Mouse (Mus musculus) forebrain, embryonic 16.5 days (tissue): ENCODE data around the gene Nckap5. TPM values are rescaled to one million over a fixed set of nuclear protein-coding genes. Genes with fewer than 3 reads are reported as not detected.

Source experiments
- ATAC-seq: fragments of 200-750 bp; cut with Nextera tagmentation; 2 replicates; pipeline ENCODE4 v1.8.0; 2017; ENCODE audit warnings: mild to moderate bottlenecking, moderate library complexity
- H3K27ac ChIP-seq: fragments of 300-500 bp; sonication (generic); 2 replicates; pipeline ENCODE4 v1.5.1; 2014; ENCODE audit warnings: low read length, control low read depth
- H3K27me3 ChIP-seq: fragments of 300-500 bp; sonication (generic); replicated peaks from 2 replicates; pipeline ENCODE4 v1.6.1; 2014; ENCODE audit warnings: low read length; ENCODE audit not compliant: control insufficient read depth, insufficient read depth
- H3K36me3 ChIP-seq: fragments of 300-500 bp; sonication (generic); 2 replicates; pipeline ENCODE4 v1.6.1; 2014; ENCODE audit not compliant: control insufficient read depth, insufficient read depth
- H3K4me1 ChIP-seq: fragments of 300-500 bp; sonication (generic); replicated peaks from 2 replicates; pipeline ENCODE4 v1.6.1; 2014; ENCODE audit warnings: low read length; ENCODE audit not compliant: control insufficient read depth, insufficient read depth
- H3K4me2 ChIP-seq: fragments of 300-500 bp; sonication (generic); 2 replicates; pipeline ENCODE4 v1.6.1; 2014; ENCODE audit warnings: mild to moderate bottlenecking, low read length, control low read depth
- H3K4me3 ChIP-seq: fragments of 300-500 bp; sonication (generic); replicated peaks from 2 replicates; pipeline ENCODE4 v1.5.1; 2014; ENCODE audit warnings: mild to moderate bottlenecking, low read length, control low read depth
- H3K9ac ChIP-seq: fragments of 300-500 bp; sonication (generic); replicated peaks from 2 replicates; pipeline ENCODE4 v1.6.1; 2014; ENCODE audit warnings: low read depth, low read length, control low read depth
- H3K9me3 ChIP-seq: fragments of 300-500 bp; sonication (generic); 2 replicates; pipeline ENCODE4 v1.6.1; 2016; ENCODE audit warnings: low read length; ENCODE audit not compliant: control insufficient read depth
- WGBS: fragments of 180-500 bp; shearing (Covaris S2); extraction: QIAGEN DNeasy Blood & Tissue Kit; methylation state at CpG from one replicate; pipeline ENCODE4 v1.1.7; 2014; 5-methylcytosine and 5-hydroxymethylcytosine counted together
- polyA plus RNA-seq: library from polyadenylated mRNA; unstranded; fragments of >200 nt; fragmentation: Nextera tagmentation; extraction: Ambion mirVana; gene quantifications from 2 replicates; pipeline ENCODE4 v1.2.1, GENCODE M21; 2015

Gene Nckap5
- polyA plus RNA-seq, 1 experiment from 2014 or later: 27.2 TPM

DNA sequence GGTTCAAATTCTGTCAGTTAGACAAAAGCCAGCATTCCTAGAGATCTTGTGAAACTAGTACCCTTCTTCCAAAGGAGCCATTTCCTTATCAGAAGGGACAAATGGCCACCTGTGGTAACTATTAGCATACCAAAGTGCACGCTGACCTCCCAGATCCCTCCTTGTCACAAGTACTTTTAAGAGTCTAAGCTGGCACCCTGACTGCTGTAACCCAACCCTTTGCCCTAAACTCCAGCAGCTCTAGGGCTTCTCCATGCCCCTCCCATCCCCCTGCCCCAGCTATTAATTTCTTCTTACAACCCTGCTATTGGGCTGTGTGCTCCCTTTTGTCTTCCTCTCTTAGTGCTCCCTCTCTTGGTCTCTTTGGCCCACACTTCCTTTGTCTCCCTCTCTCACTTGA is 155.5 kb downstream of the Nckap5 start:
- Histone ChIP-seq H3K4me1 (peaks cover 3% of the 10 kb centered on the region; the same call in 1 of the 2 replicates), H3K27me3 (no peaks in the 10 kb centered on the region), H3K9ac (no peak overlapping the region), H3K4me3 (no peak overlapping the region), H3K36me3 (no peaks in the 10 kb centered on the region), H3K27ac (no peak overlapping the region), H3K4me2 (no peak overlapping the region), H3K9me3 (no peaks in the 10 kb centered on the region)
- 41% methylated on average over 1 of the region's 1 CpGs for WGBS
- ATAC-seq: no peak

DNA sequence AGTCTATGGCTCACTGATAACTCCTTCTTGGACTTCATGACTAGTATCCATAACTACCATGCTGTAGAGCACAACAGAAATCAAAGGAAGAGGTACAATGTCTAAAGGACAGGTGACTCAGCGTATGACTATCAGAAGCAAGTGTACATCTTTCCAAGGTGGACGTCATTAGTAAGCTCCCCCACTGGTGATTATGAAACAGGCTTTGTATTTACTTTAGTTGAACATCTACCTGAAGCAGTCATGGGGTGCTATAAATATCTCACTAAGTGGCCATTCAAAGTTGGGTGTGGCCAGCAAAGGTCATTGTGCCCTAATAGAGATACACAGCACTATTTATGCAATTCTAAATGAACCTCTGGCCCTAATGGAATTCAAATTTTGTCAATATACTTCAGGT is 157.4 kb downstream of the Nckap5 start:
- Histone ChIP-seq H3K9me3 (no peaks in the 10 kb centered on the region), H3K27ac (no peak overlapping the region), H3K36me3 (no peaks in the 10 kb centered on the region), H3K4me3 (no peak overlapping the region), H3K4me2 (no peak overlapping the region), H3K27me3 (no peaks in the 10 kb centered on the region), H3K9ac (no peak overlapping the region), H3K4me1 (peaks cover 3% of the 10 kb centered on the region; the same call in 1 of the 2 replicates)
- ATAC-seq: no peak
- 96% methylated on average over 2 of the region's 2 CpGs for WGBS

DNA sequence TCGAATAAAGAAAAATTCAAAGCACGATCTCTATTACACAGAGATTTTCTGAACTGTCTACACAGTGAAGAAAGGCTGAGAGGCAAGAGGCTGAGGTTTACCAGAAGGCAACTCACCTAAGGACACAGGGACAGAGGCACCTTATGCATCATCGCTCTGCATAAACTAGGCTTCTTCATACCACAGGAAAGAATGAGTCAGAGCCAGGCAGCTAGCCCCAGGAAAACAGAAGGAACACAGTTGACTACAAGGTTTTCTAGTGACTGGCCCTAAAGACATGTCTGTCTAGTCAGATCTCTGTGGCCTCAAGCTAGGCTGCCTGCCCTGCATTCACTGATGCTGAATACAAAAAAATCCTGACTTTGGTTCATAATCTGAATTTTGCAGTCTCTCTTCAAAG is 160.1 kb downstream of the Nckap5 start:
- Histone ChIP-seq H3K4me2 (no peak overlapping the region), H3K4me3 (no peak overlapping the region), H3K36me3 (no peaks in the 10 kb centered on the region), H3K27me3 (no peaks in the 10 kb centered on the region), H3K9ac (no peak overlapping the region), H3K27ac (no peak overlapping the region), H3K9me3 (no peaks in the 10 kb centered on the region), H3K4me1 (no peaks in the 10 kb centered on the region)
- over 99% methylated on average over 3 of the region's 3 CpGs for WGBS
- no peak for ATAC-seq

DNA sequence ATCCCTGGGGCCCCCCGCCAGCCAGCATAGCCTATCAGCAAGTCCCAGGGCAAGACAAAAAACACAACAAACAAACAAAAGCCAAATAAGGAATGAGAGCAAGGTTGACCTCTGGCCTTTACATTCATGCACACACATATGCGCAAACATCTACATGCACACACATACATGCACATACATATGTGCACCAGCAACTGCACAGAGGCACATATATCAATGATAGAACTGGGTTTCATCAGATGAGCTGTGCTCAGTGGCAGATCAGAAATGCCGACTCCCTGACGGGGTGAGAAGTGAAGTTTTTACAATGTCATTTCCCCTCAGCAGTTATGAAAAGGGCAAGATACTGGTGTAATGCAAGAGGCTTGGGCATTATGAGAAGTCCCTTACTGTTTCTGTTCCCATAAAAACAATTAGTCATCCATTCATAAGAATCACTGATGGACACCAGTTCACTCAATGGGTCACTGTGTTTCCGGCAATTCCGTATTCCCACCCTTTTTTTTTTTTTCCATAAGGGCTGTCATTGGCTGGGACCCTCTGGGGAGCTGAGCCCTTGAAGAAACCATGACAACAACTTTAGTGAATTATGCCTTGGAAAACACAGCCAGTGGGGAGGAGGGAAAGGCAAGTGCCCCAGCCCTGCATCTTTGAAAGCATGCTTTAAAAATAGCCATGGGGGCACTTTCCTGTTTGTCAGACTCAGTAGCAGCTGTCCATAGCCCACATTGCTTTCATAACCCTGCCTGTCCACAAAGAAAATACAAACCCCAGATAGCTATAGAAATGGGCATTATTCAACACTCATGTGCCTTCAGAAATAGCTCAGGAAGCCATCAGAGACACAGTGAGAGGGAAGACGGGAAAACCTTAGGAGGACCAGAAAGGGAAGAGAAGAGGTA is 170.2 kb downstream of the Nckap5 start:
- Histone ChIP-seq H3K4me3 (no peak overlapping the region), H3K4me2 (no peak overlapping the region), H3K36me3 (no peaks in the 10 kb centered on the region), H3K4me1 (peaks cover 2% of the 10 kb centered on the region; the same call in 1 of the 2 replicates), H3K9ac (no peak overlapping the region), H3K27ac (no peak overlapping the region), H3K27me3 (no peaks in the 10 kb centered on the region), H3K9me3 (no peaks in the 10 kb centered on the region)
- WGBS: 47% methylated on average over 7 of the region's 7 CpGs
- peak; percentile 63 for ATAC-seq

DNA sequence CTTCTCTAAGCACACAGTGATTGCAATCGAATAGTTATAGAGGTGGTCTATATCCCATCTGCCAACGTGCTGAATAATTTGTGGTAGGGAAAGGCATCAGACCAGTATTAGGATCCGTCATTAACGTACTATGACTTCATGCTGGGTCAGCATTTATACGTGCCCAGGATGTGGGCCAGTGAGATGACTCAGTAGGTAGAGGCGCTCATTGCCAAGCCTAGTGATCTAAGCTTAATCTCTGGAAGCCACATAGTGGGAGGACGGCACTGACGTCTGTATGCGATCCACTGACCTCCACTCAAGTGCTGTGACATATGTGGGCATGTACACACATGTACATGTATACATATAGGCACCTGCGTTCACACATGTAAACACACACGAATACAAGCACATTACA is 171.9 kb downstream of the Nckap5 start:
- Histone ChIP-seq H3K36me3 (no peaks in the 10 kb centered on the region), H3K4me3 (no peak overlapping the region), H3K4me2 (no peak overlapping the region), H3K27ac (no peak overlapping the region), H3K27me3 (no peaks in the 10 kb centered on the region), H3K4me1 (peaks cover 2% of the 10 kb centered on the region; the same call in 1 of the 2 replicates), H3K9ac (no peak overlapping the region), H3K9me3 (no peaks in the 10 kb centered on the region)
- 92% methylated on average over 11 of the region's 11 CpGs for WGBS
- no peak for ATAC-seq

DNA sequence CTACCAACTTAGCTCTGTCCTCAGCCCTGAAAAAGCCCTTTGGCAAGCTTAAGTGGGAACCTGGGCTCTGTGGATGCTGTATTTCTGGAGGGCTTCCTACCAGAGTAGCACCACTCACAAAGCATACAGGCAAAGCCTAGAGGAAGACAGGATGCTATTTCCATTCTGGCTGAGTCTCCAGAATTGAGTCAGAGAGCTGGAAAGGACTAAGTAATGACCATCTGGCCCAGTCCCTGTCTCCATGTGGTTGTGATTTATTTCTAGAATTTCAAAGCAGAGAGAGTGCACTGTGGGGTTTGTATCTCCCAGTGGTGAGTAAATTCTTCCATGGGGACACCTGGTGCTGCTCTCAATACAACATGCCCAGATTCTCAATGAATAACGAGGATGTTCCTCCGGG is 174.4 kb downstream of the Nckap5 start:
- no peaks in the 10 kb centered on the region for H3K36me3 ChIP-seq
- H3K4me1 ChIP-seq: peaks cover 2% of the 10 kb centered on the region; the same call in 1 of the 2 replicates
- H3K27me3 ChIP-seq: no peaks in the 10 kb centered on the region
- no peak overlapping the region for H3K27ac ChIP-seq
- H3K4me2 ChIP-seq: no peak overlapping the region
- H3K9me3 ChIP-seq: no peaks in the 10 kb centered on the region
- ATAC-seq: 0 out of 2 replicates have a peak, but pooled peaks have one; percentile 31
- H3K9ac ChIP-seq: no peak overlapping the region
- no peak overlapping the region for H3K4me3 ChIP-seq
- WGBS: 66% methylated on average over 2 of the region's 2 CpGs

DNA sequence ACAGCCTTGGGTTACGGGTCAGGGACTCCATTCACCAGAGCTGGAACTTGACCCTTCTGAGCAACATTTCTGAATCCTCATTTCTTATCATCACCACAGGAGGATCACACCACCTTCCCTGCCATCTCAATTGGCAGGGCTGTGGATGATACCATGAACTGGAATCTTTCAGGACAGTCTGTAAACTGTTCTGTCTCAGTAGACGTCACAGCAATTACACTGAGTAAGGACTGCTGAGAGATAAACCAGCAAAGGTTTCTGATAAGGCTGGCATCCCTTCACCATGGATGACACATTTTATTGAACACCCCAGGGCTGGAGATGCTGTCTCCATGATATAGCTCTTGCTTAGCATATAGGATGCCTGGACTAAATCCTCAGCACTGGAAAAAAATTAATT is 178.5 kb downstream of the Nckap5 start:
- Histone ChIP-seq H3K36me3 (no peaks in the 10 kb centered on the region), H3K4me3 (no peak overlapping the region), H3K9ac (no peak overlapping the region), H3K27me3 (no peaks in the 10 kb centered on the region), H3K4me1 (0 out of 2 replicates have a peak, but pooled peaks cover 2% of the 10 kb centered on the region), H3K9me3 (no peaks in the 10 kb centered on the region), H3K27ac (no peak overlapping the region), H3K4me2 (no peak overlapping the region)
- ATAC-seq: no peak
- WGBS: 86% methylated on average over 2 of the region's 2 CpGs

DNA sequence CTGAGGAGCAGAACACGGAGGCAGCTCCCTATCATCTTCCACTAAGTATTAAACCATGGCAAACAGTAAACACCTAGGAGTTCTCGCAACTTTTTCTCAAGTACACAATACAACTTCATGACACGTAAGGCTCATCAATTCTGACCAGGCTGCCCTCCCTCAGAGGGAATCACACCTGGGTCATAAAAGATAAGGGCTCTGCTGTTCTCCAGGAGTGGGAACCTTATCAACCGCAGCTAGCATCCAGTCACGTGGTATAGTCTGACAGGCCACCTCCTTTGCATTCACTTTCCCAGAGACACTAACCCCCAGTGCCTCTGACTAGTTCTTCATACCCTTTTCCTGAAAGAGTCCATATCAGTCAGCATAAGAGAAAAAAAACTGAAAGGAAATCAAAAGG is 179.8 kb downstream of the Nckap5 start:
- ATAC-seq: no peak
- Histone ChIP-seq H3K9me3 (no peaks in the 10 kb centered on the region), H3K27ac (no peak overlapping the region), H3K4me2 (no peak overlapping the region), H3K36me3 (no peaks in the 10 kb centered on the region), H3K4me3 (no peak overlapping the region), H3K9ac (no peak overlapping the region), H3K4me1 (no peaks in the 10 kb centered on the region), H3K27me3 (no peaks in the 10 kb centered on the region)
- WGBS: 86% methylated on average over 5 of the region's 5 CpGs

DNA sequence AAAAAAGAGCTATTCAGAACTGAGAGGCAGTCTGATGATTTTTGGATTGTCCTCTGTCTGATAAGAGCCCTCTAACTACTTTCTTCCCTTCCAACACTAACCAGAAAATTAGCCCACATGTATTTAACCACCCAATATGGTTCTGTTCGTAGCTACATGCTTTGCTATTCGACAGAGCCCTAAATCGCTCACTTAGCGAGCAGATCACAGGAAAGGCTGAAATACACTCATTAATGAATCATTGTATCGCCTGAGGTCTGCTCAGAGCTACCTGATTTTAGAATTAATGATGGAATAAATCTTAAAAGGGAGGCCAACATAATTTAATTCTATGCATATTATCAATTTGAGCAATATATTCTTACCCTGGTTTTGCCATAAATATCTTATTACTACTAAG is 187.8 kb downstream of the Nckap5 start:
- WGBS: 59% methylated on average over 5 of the region's 5 CpGs
- Histone ChIP-seq H3K4me2 (no peak overlapping the region), H3K4me3 (no peak overlapping the region), H3K27ac (no peak overlapping the region), H3K4me1 (no peaks in the 10 kb centered on the region), H3K9ac (no peak overlapping the region), H3K27me3 (no peaks in the 10 kb centered on the region), H3K9me3 (no peaks in the 10 kb centered on the region), H3K36me3 (no peaks in the 10 kb centered on the region)
- ATAC-seq: no peak
